Mouse (Mus musculus) stomach, postnatal 0 days (tissue): ENCODE measurements around the gene Pax7. TPM values are rescaled to one million over a fixed set of nuclear protein-coding genes. Genes with fewer than 3 reads are reported as not detected.
A peak's percentile ranks its signal among the peaks of the same experiment; 100 is the strongest.

Experiments used
- ATAC-seq: fragments of 200-750 bp; cut with Nextera tagmentation; 2 replicates; pipeline ENCODE4 v1.8.0; 2017; ENCODE audit not compliant: low FRiP score, low TSS enrichment
- DNase-seq: peaks from one replicate; pipeline ENCODE4 v3.0.0-alpha.2; 2016; ENCODE audit warnings: low spot score
- H3K27ac ChIP-seq: fragments of 300-500 bp; sonication (generic); replicated peaks from 2 replicates; pipeline ENCODE4 v1.5.1; 2014; ENCODE audit warnings: mild to moderate bottlenecking, control low read depth
- H3K27me3 ChIP-seq: fragments of 300-500 bp; sonication (generic); 2 replicates; pipeline ENCODE4 v1.6.1; 2014; ENCODE audit warnings: low read length; ENCODE audit not compliant: control insufficient read depth, insufficient read depth
- H3K36me3 ChIP-seq: fragments of 300-500 bp; sonication (generic); 2 replicates; pipeline ENCODE4 v1.6.1; 2014; ENCODE audit warnings: low read length, mixed read lengths; ENCODE audit not compliant: control insufficient read depth, insufficient read depth
- H3K4me1 ChIP-seq: fragments of 300-500 bp; sonication (generic); replicated peaks from 2 replicates; pipeline ENCODE4 v1.6.1; 2014; ENCODE audit warnings: antibody characterized with exemption; ENCODE audit not compliant: control insufficient read depth, insufficient read depth
- H3K4me2 ChIP-seq: fragments of 300-500 bp; sonication (generic); replicated peaks from 2 replicates; pipeline ENCODE4 v1.6.1; 2014; ENCODE audit warnings: low read depth, mild to moderate bottlenecking, control low read depth, moderate library complexity
- H3K4me3 ChIP-seq: fragments of 300-500 bp; sonication (generic); 2 replicates; pipeline ENCODE4 v1.5.1; 2014; ENCODE audit warnings: low read depth, low read length, control low read depth
- H3K9ac ChIP-seq: fragments of 300-500 bp; sonication (generic); 2 replicates; pipeline ENCODE4 v1.6.1; 2014; ENCODE audit warnings: mild to moderate bottlenecking, low read length, control low read depth, mixed read lengths
- H3K9me3 ChIP-seq: fragments of 300-500 bp; sonication (generic); 2 replicates; pipeline ENCODE4 v1.6.1; 2016; ENCODE audit warnings: low read length; ENCODE audit not compliant: control insufficient read depth
- CTCF ChIP-seq: IDR thresholded peaks from 2 replicates; pipeline ENCODE4 v1.5.1; 2016; ENCODE audit warnings: antibody characterized with exemption, low read depth, mild to moderate bottlenecking, moderate library complexity
- EP300 ChIP-seq: optimal IDR thresholded peaks from 2 replicates; pipeline ENCODE3; 2016; ENCODE audit warnings: antibody characterized with exemption
- WGBS: fragments of 180-500 bp; shearing (Covaris S2); extraction: QIAGEN DNeasy Blood & Tissue Kit; methylation state at CpG from one replicate; pipeline ENCODE4 v1.1.7; 2014; 5-methylcytosine and 5-hydroxymethylcytosine counted together
- polyA plus RNA-seq: library from polyadenylated mRNA; unstranded; fragments of >200 nt; fragmentation: Nextera tagmentation; extraction: Ambion mirVana; gene quantifications from 2 replicates; pipeline ENCODE4 v1.2.1, GENCODE M21; 2015

Pax7 gene
- polyA plus RNA-seq, 1 experiment from 2014 or later: not detected

- H3K27me3 ChIP-seq: no peaks in the 10 kb centered on the region
- H3K4me3 ChIP-seq: no peak overlapping the region
- WGBS: 82% methylated on average over 5 of the region's 5 CpGs
- no peak for ATAC-seq
- H3K9me3 ChIP-seq: no peaks in the 10 kb centered on the region
- TF ChIP-seq EP300 (no peak), CTCF (no peak)
- no peak for DNase-seq
- no peaks in the 10 kb centered on the region for H3K36me3 ChIP-seq
- no peak overlapping the region for H3K4me2 ChIP-seq
- no peak overlapping the region for H3K9ac ChIP-seq
- no peaks in the 10 kb centered on the region for H3K4me1 ChIP-seq
- no peak overlapping the region for H3K27ac ChIP-seq
These were observed 114.3 kb downstream of the Pax7 start for GRCm38 (mm10) chr4:139718978-139719377.

GRCm38 (mm10) chr4:139716477-139717169 lies 116.7 kb downstream of the Pax7 start:
- no peak for TF ChIP-seq CTCF
- no peak for TF ChIP-seq EP300
- H3K9me3 ChIP-seq: no peaks in the 10 kb centered on the region
- no peak overlapping the region for H3K9ac ChIP-seq
- H3K4me2 ChIP-seq: no peak overlapping the region
- no peaks in the 10 kb centered on the region for H3K27me3 ChIP-seq
- no peaks in the 10 kb centered on the region for H3K4me1 ChIP-seq
- H3K36me3 ChIP-seq: no peaks in the 10 kb centered on the region
- 71% methylated on average over 10 of the region's 10 CpGs for WGBS
- DNase-seq: peak; percentile 41
- ATAC-seq: peak; percentile 68
- no peak overlapping the region for H3K4me3 ChIP-seq
- H3K27ac ChIP-seq: no peak overlapping the region

DNA sequence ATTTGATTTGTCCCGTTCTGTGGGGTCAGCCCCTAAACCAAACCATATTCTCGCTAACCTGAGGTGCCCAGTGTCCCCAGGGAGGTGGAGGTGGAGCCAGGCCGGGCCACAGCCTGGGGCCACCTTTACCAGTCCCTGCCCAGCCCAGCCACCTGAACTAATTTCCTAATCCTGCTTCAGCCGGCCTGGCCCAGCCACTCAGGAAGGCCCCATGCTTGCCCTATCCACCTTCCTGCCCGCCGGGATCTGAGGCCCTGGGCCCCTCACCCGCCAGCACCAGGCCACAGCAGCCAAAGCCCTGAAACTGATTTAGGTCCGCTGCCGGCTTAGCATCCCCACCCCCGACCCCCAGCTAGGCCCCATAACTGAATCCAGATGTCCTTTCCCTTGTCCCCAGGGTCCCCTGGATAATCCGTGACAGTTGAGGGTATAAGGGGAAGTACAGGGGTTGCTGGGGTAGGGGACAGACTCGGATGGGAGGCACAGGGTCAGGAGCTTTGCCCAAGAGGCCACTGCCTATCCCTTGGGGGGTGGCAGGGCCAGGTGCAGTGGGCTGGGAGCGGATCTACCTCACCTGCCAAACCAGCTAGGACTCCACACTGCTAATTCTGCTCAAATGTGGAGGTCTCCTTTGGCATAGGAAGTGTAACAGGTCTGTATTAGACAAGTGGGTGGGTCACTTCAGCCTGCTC lies 117.9 kb downstream of the Pax7 start:
- Histone ChIP-seq H3K9me3 (no peaks in the 10 kb centered on the region), H3K27ac (no peak overlapping the region), H3K4me3 (no peak overlapping the region), H3K4me2 (no peak overlapping the region), H3K9ac (no peak overlapping the region), H3K27me3 (no peaks in the 10 kb centered on the region), H3K36me3 (no peaks in the 10 kb centered on the region), H3K4me1 (no peaks in the 10 kb centered on the region)
- TF ChIP-seq EP300 (no peak), CTCF (no peak)
- DNase-seq (no peak), ATAC-seq (peak; percentile 60; the same call in 1 of the 2 replicates)
- WGBS: 45% methylated on average over 13 of the region's 13 CpGs

DNA sequence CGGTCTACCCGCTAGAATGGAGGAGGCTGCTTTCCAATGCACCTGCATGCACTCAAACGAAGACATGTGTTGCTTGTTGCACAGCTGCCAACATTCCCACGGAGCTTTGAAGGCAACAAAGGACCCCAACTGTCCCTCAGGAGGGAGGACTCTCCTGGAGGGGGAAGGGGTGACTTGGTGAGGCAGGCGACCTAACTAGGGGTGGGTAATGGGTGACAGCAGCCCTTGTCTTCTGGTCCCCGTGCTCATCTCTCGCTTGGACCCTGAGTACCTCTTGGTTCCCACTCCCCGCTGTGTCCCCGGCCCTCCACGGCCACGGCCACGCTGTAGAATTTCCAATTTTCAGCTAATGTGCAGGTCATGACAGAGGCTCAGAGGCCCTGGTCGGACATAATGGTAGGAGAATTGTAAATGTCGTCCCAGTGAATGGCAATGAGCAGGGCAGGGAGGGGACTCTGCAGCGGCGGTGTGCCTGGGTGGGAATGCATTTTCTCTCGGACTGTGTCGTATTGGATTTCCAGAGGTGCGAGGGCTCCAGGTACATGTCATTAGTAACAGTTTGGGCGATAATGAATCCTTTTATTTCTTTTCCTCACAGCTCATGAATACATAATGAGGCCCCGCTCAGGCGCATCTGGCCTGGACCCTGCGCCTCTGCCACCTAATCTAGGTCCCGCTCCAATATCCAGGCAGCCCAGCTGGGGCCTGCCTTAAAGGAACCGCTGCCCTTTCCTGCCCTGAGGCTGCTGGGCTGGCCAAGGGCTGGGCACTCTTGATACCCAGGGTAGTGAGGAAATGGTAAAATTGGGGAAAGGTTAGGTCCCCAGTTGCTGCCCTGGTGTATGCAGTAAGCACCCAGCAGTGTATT lies 122.6 kb downstream of the Pax7 start:
- WGBS: 52% methylated on average over 25 of the region's 25 CpGs
- TF ChIP-seq EP300 (no peak), CTCF (no peak)
- no peaks in the 10 kb centered on the region for H3K36me3 ChIP-seq

GRCm38 (mm10) chr4:139705986-139706385 lies 127.3 kb downstream of the Pax7 start:
- no peaks in the 10 kb centered on the region for H3K9me3 ChIP-seq
- DNase-seq (peak; percentile 62), ATAC-seq (peak; percentile 79)
- H3K27ac ChIP-seq: no peak overlapping the region
- WGBS: 63% methylated on average over 5 of the region's 5 CpGs
- TF ChIP-seq EP300 (no peak), CTCF (no peak)
- H3K4me1 ChIP-seq: no peaks in the 10 kb centered on the region
- no peaks in the 10 kb centered on the region for H3K27me3 ChIP-seq
- no peaks in the 10 kb centered on the region for H3K36me3 ChIP-seq
- no peak overlapping the region for H3K4me3 ChIP-seq
- H3K4me2 ChIP-seq: no peak overlapping the region
- no peak overlapping the region for H3K9ac ChIP-seq

More for the DNA sequence above, 122.6 kb downstream of the Pax7 start:
- Histone ChIP-seq H3K4me3 (no peak overlapping the region), H3K4me1 (no peaks in the 10 kb centered on the region), H3K27me3 (no peaks in the 10 kb centered on the region), H3K27ac (no peak overlapping the region), H3K4me2 (no peak overlapping the region), H3K9ac (no peak overlapping the region), H3K9me3 (no peaks in the 10 kb centered on the region)
- ATAC-seq (no peak), DNase-seq (no peak)
